Mouse (Mus musculus) urinary bladder, adult 2 months (tissue): ENCODE results near the gene Mmp27. TPM values are rescaled to one million over a fixed set of nuclear protein-coding genes. Genes with fewer than 3 reads are reported as not detected.
A peak's percentile ranks its signal among the peaks of the same experiment; 100 is the strongest.

Source experiments
- DNase-seq: peaks from one replicate; pipeline ENCODE4 v3.0.0; 2022; ENCODE audit warnings: low spot score
- polyA plus RNA-seq: library from polyadenylated mRNA; depleted of rRNA; stranded (reverse); fragments of >200 nt; gene quantifications from 2 replicates; pipeline ENCODE4 v1.2.3, GENCODE M21; 2012; rRNA removed

Mmp27 gene
- polyA plus RNA-seq, 1 experiment, result 0.15 TPM

- DNase-seq, result peak; percentile 32
Observed at GRCm38 (mm10) chr9:7602982-7603742, 32.0 kb downstream of the Mmp27 start.

- DNase-seq, result no peak
Observed at GRCm38 (mm10) chr9:7604005-7604404, 32.8 kb downstream of the Mmp27 start.

- no peak for DNase-seq
Observed at GRCm38 (mm10) chr9:7605638-7606037, 34.4 kb downstream of the Mmp27 start.

- DNase-seq, result no peak
Observed at GRCm38 (mm10) chr9:7622582-7622981, 51.4 kb downstream of the Mmp27 start.

- no peak for DNase-seq
Observed at GRCm38 (mm10) chr9:7627931-7628330, 56.7 kb downstream of the Mmp27 start, which contains the start of gene Mmp20. Mmp20 (plus strand) TSS chr9:7628231.

Other genes starting within 250 kb of the Mmp27 start
- 0.94 and 5.1 TPM in 2 replicates for gene Mmp12, start 227.0 kb upstream of the Mmp27 start, polyA plus RNA-seq
- not detected in 2 replicates for gene Mmp1b, start 183.3 kb upstream of the Mmp27 start, polyA plus RNA-seq
- 1.3 and 1.4 TPM in 2 replicates for gene Mmp3, start 125.6 kb upstream of the Mmp27 start, polyA plus RNA-seq
- gene Mmp10, start 69.0 kb upstream of the Mmp27 start, polyA plus RNA-seq, result 0.25 and 0.74 TPM in 2 replicates
- gene Mmp8, start 12.9 kb upstream of the Mmp27 start, polyA plus RNA-seq, result 0.06 TPM in 1 of 2 replicates, not detected in the other
- not detected in 2 replicates for gene Mmp20, start 56.8 kb downstream of the Mmp27 start, polyA plus RNA-seq
- 0.06 TPM in 1 of 2 replicates, not detected in the other for gene Mmp7, start 120.7 kb downstream of the Mmp27 start, polyA plus RNA-seq
- gene Tmem123, start 192.6 kb downstream of the Mmp27 start, polyA plus RNA-seq, result 298 and 359 TPM in 2 replicates